Comparison of ENCODE assay signal across 27 mouse cellular contexts in genomic region chr6:112793887-112794286, GRCm38 (mm10).
"Had no signal": no experiment of that assay in that cellular context is flagged by ENCODE, and none has a peak within 500 bp of the region (broad histone marks: within the 10 kb centered on the region; RNA-seq: fewer than 3 reads in every experiment).

No protein-coding gene starts in this region.

- H3K27ac ChIP-seq: embryonic facial prominence, embryonic 10.5 days; embryonic facial prominence, embryonic 12.5 days; embryonic facial prominence, embryonic 13.5 days; embryonic facial prominence, embryonic 15.5 days; forebrain, embryonic 10.5 days; forebrain, embryonic 12.5 days; forebrain, embryonic 13.5 days; forebrain, embryonic 15.5 days; gastrocnemius, adult 2 months; heart, adult 2 months had no signal

- DNase-seq: cerebellum, adult 8-10 months; cerebellum, adult 9-10 months; cerebellum, adult 9-11 months; cerebellum, postnatal 10 days; cerebellum, postnatal 14 days; cerebellum, postnatal 25 days; embryo, embryonic 11 days; forebrain, postnatal 0 days; gastrocnemius, adult 2 months; gastrocnemius, postnatal 10 days; gastrocnemius, postnatal 14 days; gastrocnemius, postnatal 25 days; gastrocnemius, postnatal 36 days; heart, adult 11 months; heart, adult 18-20 months; heart, adult 2 months had no signal

- ATAC-seq: forebrain, embryonic 13.5 days; forebrain, embryonic 14.5 days; forebrain, embryonic 15.5 days; forebrain, embryonic 16.5 days; forebrain, postnatal 0 days had no signal

- H3K4me3 ChIP-seq: embryonic facial prominence, embryonic 10.5 days; embryonic facial prominence, embryonic 12.5 days; embryonic facial prominence, embryonic 13.5 days; embryonic facial prominence, embryonic 15.5 days; erythroblast, embryonic 14.5 days; forebrain, embryonic 10.5 days; forebrain, embryonic 12.5 days; forebrain, embryonic 13.5 days; forebrain, embryonic 15.5 days; gastrocnemius, adult 2 months; heart, adult 2 months had no signal
